Mouse (Mus musculus) megakaryocyte progenitor cell, adult 5-6 weeks (primary cell): Measurements from ENCODE around the gene Micu1. TPM values are rescaled to one million over a fixed set of nuclear protein-coding genes. Genes with fewer than 3 reads are reported as not detected.

Experiments
- ATAC-seq: replicated peaks from 2 replicates; pipeline ENCODE4 v1.8.0; 2016; ENCODE audit warnings: mild to moderate bottlenecking, moderate TSS enrichment, inconsistent platforms; ENCODE audit not compliant: poor library complexity
- total RNA-seq, 2 experiments: library from RNA; stranded (forward) in 1 of 2; stranded (reverse) in 1 of 2; fragments of 157-497, 149-512 nt in 1 of 2; fragments of 200-1000 nt in 1 of 2; gene quantifications; 2 replicates each; pipeline versions ENCODE4 v1.2.3 to v1.2.4; 2015 to 2017

The Micu1 gene
- total RNA-seq, 2 experiments from 2014 or later = 42.0 to 60.7 TPM

DNA sequence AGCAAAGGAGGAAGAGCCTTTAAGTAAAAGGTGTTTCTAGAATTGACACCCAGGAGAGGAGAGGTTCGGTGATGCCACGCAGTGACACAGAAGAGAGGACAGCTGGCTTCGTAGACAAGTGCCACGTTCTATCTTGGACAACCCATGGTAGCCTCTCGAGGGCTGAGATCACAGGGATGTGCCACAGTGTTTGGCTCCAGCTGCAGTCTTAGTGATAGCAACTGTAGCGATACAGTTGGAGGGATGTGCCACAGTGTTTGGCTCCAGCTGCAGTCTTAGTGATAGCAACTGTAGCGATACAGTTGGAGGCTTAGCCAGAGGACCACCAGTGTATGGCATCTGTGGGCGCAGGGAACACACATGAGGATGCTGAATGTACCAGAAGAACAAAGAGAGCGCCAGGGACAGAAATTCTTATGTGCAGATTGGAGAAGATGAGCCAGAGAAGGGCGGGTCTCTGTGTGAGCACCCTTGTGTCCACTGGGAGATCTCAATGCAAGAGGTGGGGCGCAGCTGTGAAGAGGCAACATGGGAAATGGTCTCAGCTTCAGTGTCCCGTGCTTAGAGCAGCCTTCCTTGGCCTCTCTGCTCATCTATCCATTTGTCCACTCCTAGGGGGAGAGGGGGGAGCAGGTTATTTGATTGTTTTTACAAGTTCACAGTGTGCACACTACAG lies 98.7 kb downstream of the Micu1 start:
- ATAC-seq = peak; percentile 99

DNA sequence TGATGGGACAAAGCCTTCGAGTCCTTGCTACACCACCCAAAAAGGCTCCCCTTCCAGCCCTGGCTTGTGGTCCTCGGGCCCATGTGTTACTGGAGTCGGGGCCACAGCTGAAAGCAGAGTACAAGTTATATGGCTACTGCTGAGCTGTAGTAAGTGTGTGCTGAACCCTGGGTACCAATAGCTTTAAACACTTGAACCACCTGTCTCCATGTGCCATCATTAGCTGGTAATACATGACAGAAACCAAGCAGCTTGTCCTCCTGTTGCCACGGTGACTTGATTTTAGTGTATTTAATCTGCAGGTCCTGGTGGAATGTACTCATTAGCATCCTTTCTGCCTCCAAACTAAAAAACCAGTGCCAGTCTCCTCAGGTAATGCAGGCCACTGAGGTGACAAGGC lies 106.4 kb downstream of the Micu1 start:
- no peak for ATAC-seq

- no peak for ATAC-seq
Measured at GRCm38 (mm10) chr10:59809991-59810574, 107.8 kb downstream of the Micu1 start.

DNA sequence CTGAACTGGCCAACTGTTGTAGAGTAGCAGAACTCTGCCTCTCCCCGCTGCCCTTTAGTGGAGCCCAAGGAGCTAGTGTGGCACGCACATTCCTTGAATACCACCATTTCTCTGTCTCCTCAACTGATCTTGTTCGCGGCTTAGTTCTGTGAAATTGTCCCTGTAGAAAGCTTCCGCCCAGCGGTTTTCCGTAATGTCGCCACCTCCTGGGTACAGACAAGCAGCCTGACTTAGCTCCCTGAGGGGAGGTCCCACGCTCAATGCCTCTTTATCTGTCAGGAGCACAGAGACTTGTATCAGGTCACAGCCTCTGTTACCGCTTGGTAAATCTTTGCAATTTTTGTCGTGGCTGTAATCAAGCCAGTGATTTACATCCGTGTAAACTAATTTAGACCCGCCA lies 110.7 kb downstream of the Micu1 start:
- ATAC-seq = peak; percentile 54

DNA sequence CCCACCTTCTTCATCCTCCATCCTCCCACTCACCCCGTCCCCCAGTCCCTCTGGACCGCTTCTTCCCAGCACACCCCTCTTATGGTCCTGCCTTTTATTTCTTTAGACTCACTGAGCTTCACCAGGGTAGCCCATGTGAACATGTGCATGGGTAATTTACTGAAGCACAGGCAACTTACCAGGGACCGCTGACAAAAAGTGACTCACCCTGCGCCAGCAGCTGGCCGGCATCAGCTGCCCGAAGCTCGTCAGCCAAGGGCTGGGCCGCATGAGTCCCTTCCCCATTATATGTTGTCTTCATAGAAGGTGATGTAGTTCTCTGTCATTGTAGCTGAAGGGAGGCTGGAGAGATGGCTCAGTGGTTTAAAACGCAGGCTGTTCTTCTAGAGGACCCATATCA lies 111.5 kb downstream of the Micu1 start:
- no peak for ATAC-seq

DNA sequence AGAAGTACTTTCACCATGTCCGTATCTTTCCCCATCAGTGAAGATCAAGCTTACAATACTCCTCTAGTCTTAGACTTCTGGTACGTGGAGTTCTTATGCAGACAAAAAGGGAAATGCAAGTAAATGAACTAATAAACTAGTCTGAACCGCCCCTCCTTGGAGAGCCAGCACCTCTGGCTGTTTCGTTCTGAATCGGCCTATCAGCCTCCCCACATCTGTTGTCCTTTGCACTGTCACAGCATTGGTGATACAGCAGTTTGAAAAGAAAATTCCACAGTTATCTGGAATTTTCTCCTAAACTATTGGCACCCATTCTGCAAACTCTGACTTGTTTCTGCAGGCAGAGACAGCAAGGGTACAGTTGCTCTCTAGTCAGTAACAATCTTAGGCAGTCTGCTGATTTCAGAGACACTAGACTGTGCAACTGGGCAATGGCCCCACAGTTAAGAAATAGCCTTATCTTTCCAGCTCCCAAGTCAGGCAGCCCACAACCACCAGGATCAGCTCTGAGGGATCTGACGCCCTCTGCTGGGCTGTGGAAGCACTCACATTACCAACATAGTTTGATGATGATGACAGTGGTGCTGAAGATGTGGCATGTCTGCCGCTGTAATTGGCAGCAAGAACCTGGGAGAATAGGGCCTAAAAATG lies 112.4 kb downstream of the Micu1 start:
- peak; percentile 91 for ATAC-seq

- no peak for ATAC-seq
Measured at GRCm38 (mm10) chr10:59816569-59816968, 114.3 kb downstream of the Micu1 start.

- peak; percentile 42 for ATAC-seq
Measured at GRCm38 (mm10) chr10:59817528-59817927, 115.3 kb downstream of the Micu1 start.

- no peak for ATAC-seq
Measured at GRCm38 (mm10) chr10:59817991-59818390, 115.7 kb downstream of the Micu1 start.

DNA sequence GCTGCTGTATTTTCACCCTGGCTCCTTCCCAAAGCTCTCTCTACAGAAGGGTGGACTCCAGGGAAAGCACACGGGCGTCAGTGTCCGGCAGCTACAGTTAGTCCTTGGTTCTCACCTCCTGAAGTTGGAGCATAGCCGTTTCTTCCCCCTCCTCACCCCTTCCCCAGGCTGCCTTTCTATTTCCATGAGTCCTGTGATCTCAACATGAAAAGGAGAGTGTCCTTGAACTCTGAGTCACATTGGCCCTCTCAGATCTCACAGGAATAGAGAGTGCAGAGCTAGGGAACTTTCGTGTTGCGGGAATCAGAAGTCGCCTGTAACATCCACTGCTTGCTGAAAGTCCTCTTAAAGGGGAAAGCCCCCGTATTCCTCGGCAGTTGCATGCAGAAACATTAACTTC lies 116.9 kb downstream of the Micu1 start:
- ATAC-seq = no peak

DNA sequence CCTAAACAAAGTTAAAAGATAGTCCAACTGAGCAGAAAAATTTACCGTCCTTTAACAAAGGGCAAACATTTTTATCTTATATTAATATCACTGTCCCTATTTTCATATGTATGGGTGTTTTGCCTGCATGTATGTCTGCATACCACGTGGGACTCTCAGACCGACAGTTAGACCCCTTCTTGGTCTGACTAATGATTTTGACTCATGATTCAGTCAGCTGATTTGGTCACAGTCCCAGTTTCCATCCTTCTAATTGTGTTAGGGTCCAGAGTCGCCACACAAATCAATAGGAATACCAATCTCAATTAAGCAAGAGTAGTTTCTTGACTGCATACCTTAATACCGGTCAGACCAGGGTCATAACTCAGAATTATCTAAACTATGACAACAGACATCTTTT lies 118.6 kb downstream of the Micu1 start:
- no peak for ATAC-seq

- ATAC-seq = no peak
Measured at GRCm38 (mm10) chr10:59821334-59822066, 119.2 kb downstream of the Micu1 start.

DNA sequence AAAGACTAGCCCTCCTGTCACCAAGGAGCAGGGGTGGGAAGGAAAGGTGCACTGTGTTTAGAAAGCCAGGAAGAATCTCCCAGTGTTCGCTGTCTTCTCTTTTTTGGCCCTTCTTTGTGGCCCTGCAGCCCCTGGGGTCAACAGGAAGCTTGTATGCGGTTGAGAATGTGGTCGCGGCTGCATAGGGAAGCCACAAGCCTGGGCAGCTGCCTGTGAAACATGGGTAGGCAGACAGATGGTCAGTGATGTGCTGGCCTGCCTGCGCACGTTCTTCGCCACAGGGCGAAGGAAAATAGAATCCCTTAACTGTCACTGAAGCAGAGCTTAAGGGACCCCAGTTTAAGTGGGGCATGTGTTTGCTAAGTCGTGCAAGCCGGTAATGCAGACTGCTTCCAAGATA lies 120.6 kb downstream of the Micu1 start:
- peak; percentile 82 for ATAC-seq

DNA sequence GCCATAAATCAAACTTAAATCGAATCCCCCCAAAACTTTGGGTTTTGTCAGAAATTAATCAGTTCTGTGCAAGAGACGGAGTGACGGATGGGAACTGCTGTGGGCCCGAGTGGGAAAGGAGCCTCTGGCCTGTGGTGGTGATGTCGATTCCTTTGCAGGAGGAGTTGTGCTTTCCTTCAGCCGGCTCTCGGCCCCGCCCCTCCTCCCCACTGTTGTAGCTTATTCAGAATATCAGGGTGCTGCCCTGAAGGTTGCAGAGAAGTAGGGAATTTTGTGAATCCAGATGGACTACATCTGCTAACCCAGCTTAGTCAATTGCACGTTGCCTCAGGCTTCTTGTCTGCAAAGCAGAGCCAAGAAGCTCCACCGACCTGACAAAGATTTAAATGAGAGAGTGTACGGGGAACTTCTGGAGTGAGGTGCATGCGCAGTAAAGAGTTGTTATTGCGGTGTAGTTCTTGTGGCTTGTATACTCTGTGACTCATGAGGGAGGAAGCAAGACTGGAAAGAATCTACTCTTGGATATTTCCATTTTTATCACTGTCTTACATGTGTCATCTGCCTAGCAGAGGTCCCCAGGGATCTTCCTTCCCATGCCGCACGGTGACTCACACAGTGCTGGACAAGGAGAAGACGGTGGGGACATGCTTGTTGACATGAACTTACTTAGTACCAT lies 123.0 kb downstream of the Micu1 start:
- ATAC-seq = no peak

GRCm38 (mm10) chr10:59829886-59830285 lies 127.6 kb downstream of the Micu1 start:
- ATAC-seq = no peak

DNA sequence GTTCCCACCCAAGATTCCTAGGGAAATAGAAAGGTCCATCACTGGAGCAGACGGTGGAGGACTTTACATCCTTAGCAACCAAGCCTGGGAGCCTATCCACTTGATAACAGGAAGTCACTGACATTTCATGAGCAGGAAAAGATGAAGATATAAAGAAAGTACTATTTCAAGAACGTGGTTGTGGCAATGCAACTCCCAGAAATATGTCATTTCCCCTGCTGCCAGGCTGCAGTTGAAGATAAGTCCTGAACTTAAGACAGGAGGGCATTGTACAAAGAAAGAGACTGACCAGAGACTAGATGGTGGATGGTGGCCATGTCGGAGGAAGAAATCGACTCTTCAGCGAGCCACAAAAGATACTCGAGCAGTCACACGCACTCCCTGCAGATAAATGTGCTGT lies 129.7 kb downstream of the Micu1 start:
- peak; percentile 52 for ATAC-seq

- no peak for ATAC-seq
Measured at GRCm38 (mm10) chr10:59835301-59836155, 133.3 kb downstream of the Micu1 start.

DNA sequence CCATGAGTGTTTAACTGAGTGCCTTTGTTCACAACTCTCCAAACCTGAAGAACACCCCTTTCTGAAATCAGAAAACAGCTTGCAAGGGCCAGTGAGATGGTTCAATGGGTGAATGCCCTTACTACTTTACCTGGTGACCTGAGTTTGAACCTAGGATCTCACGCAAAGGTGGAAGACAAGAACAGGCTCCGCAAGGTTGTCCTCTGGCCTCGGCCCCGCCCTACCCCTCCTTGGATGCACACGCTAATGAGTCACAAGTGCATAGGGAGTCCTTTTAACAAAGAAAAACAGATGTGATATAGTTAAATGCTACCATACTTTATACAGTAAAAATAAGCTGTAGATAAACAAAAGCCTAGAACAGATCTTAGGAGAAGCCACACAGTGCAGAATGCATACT lies 135.2 kb downstream of the Micu1 start:
- ATAC-seq = no peak

DNA sequence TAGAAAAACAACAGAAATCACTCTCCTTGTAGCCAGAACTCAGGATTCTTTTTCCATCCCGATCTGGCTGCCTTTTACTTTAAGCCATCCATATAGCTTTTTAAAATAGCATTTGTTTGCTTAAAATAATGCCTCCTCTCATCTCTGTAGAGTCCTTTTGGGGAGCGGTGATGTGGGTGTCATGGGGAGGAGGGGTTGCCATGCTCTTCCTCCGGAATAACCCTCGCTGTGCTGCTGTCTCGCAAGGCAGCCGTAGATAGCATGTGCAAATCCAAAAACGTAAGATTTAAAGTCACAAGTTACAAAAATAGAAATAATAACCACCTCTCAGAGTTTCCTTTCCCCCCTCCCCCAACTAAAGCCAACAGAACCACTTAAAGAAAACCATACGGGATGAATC lies 139.2 kb downstream of the Micu1 start:
- no peak for ATAC-seq

DNA sequence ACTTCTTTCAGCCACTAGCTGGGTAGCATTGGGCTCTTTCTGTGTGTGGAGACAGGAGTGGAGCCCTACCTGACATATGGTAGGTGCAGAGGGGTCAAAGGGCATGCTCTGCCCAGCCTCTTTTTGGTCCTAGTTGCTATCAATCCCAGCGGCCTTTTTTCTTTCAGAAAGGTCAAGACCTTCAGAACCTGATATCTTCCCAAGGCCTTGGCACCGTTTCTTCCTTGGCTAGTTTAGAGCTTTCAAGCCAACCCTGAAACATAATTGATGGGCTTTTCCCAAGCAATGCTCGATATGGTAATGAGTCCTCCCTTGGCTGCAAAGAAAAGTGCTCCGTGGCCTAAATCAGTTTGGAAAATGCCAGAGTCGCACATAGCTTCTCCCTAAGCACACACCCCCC lies 140.8 kb downstream of the Micu1 start:
- no peak for ATAC-seq
